Mouse (Mus musculus): ENCODE measurements around the gene Gm44579. TPM values are rescaled to one million over a fixed set of nuclear protein-coding genes. Genes with fewer than 3 reads are reported as not detected.

Gm44579 gene
- total RNA-seq, 2 experiments from 2014 or later, result not detected

- no peak for ATAC-seq (replicated peaks; ENCODE audit: low FRiP score, poor library complexity, severe bottlenecking)
These were observed 50.4 kb downstream of the Gm44579 start for GRCm38 (mm10) chr15:98170365-98170764.

- no peak for ATAC-seq (replicated peaks; ENCODE audit: low FRiP score, poor library complexity, severe bottlenecking)
These were observed 52.2 kb downstream of the Gm44579 start for GRCm38 (mm10) chr15:98168622-98169004.

GRCm38 (mm10) chr15:98167645-98168621 is 52.8 kb downstream of the Gm44579 start:
- ATAC-seq (replicated peaks; ENCODE audit: low FRiP score, poor library complexity, severe bottlenecking), result no peak

GRCm38 (mm10) chr15:98166963-98167644 is 53.7 kb downstream of the Gm44579 start, which contains the start of gene Ccdc184:
TSS of gene Ccdc184 (plus strand) at chr15:98167158.
- no peak for ATAC-seq (replicated peaks; ENCODE audit: low FRiP score, poor library complexity, severe bottlenecking)

- no peak for ATAC-seq (replicated peaks; ENCODE audit: low FRiP score, poor library complexity, severe bottlenecking)
These were observed 55.3 kb downstream of the Gm44579 start, which contains the start of gene Asb8 for GRCm38 (mm10) chr15:98165525-98165924. TSS of gene Asb8 (minus strand) at chr15:98165625.

- no peak for ATAC-seq (replicated peaks; ENCODE audit: low FRiP score, poor library complexity, severe bottlenecking)
These were observed 58.2 kb downstream of the Gm44579 start for GRCm38 (mm10) chr15:98162561-98162960.

GRCm38 (mm10) chr15:98161026-98161805 is 59.6 kb downstream of the Gm44579 start:
- no peak for ATAC-seq (replicated peaks; ENCODE audit: low FRiP score, poor library complexity, severe bottlenecking)

GRCm38 (mm10) chr15:98157253-98157652 is 63.5 kb downstream of the Gm44579 start:
- no peak for ATAC-seq (replicated peaks; ENCODE audit: low FRiP score, poor library complexity, severe bottlenecking)

- ATAC-seq (replicated peaks; ENCODE audit: low FRiP score, poor library complexity, severe bottlenecking), result no peak
These were observed 64.8 kb downstream of the Gm44579 start for GRCm38 (mm10) chr15:98155944-98156343.

- ATAC-seq (replicated peaks; ENCODE audit: low FRiP score, poor library complexity, severe bottlenecking), result no peak
These were observed 65.5 kb downstream of the Gm44579 start for GRCm38 (mm10) chr15:98155272-98155671.

GRCm38 (mm10) chr15:98154631-98155030 is 66.1 kb downstream of the Gm44579 start:
- ATAC-seq (replicated peaks; ENCODE audit: low FRiP score, poor library complexity, severe bottlenecking), result no peak

GRCm38 (mm10) chr15:98154146-98154545 is 66.6 kb downstream of the Gm44579 start:
- no peak for ATAC-seq (replicated peaks; ENCODE audit: low FRiP score, poor library complexity, severe bottlenecking)

GRCm38 (mm10) chr15:98153625-98154024 is 67.2 kb downstream of the Gm44579 start:
- ATAC-seq (replicated peaks; ENCODE audit: low FRiP score, poor library complexity, severe bottlenecking), result peak; percentile 71; the same call in 1 of the 2 replicates

GRCm38 (mm10) chr15:98152916-98153315 is 67.9 kb downstream of the Gm44579 start:
- no peak for ATAC-seq (replicated peaks; ENCODE audit: low FRiP score, poor library complexity, severe bottlenecking)

- ATAC-seq (replicated peaks; ENCODE audit: low FRiP score, poor library complexity, severe bottlenecking), result no peak
These were observed 71.6 kb downstream of the Gm44579 start for GRCm38 (mm10) chr15:98149166-98149602.

GRCm38 (mm10) chr15:98148356-98148755 is 72.4 kb downstream of the Gm44579 start:
- no peak for ATAC-seq (replicated peaks; ENCODE audit: low FRiP score, poor library complexity, severe bottlenecking)

GRCm38 (mm10) chr15:98145559-98146181 is 75.1 kb downstream of the Gm44579 start:
- peak; percentile 99 for ATAC-seq (replicated peaks; ENCODE audit: low FRiP score, poor library complexity, severe bottlenecking)

- ATAC-seq (replicated peaks; ENCODE audit: low FRiP score, poor library complexity, severe bottlenecking), result no peak; the same call in 1 of the 2 replicates
These were observed 75.8 kb downstream of the Gm44579 start for GRCm38 (mm10) chr15:98144861-98145507.

GRCm38 (mm10) chr15:98142515-98142914 is 78.3 kb downstream of the Gm44579 start:
- ATAC-seq (replicated peaks; ENCODE audit: low FRiP score, poor library complexity, severe bottlenecking), result no peak
